In genomic region chr10:79701443-79702129, GRCm38 (mm10) we compare ENCODE assay signal across 10 mouse cellular contexts. TPM values are rescaled to one million over a fixed set of nuclear protein-coding genes. Genes with fewer than 3 reads are reported as not detected.
DNase-seq lines count a peak whose midpoint lies in the region; ATAC-seq lines count a peak whose summit lies in the region.
"Had no signal": no experiment of that assay in that cellular context is flagged by ENCODE, and none has a peak within 500 bp of the region (broad histone marks: within the 10 kb centered on the region; RNA-seq: fewer than 3 reads in every experiment).

No protein-coding gene starts in this region.

- WGBS in hindbrain, embryonic 10.5 days, result 55% methylated on average over 10 of the region's 10 CpGs
- whole genome bisulfite sequencing in hindbrain, embryonic 12.5 days, result 48% methylated on average over 10 of the region's 10 CpGs
- 32% methylated on average over 10 of the region's 10 CpGs for WGBS in intestine, embryonic 14.5 days
- 22% methylated on average over 10 of the region's 10 CpGs for WGBS in lung, embryonic 16.5 days

- ATAC-seq in hindbrain, embryonic 12.5 days (ENCODE audit: low FRiP score), result no peak
- ATAC-seq in intestine, embryonic 14.5 days (replicated peaks; ENCODE audit: low FRiP score, low TSS enrichment, low read depth), result no peak
- ATAC-seq in lung, embryonic 16.5 days (ENCODE audit: low read depth), result peak; percentile 51

- H3K9me3 ChIP-seq in hindbrain, embryonic 10.5 days, result no peaks in the 10 kb centered on the region
- no peaks in the 10 kb centered on the region for H3K9me3 ChIP-seq in hindbrain, embryonic 12.5 days (replicated peaks)
- no peaks in the 10 kb centered on the region for H3K9me3 ChIP-seq in intestine, embryonic 14.5 days (ENCODE audit: control insufficient read depth, low read length)
- H3K9me3 ChIP-seq in lung, embryonic 16.5 days (ENCODE audit: control insufficient read depth, low read length), result no peaks in the 10 kb centered on the region

- H3K4me1 ChIP-seq in hindbrain, embryonic 10.5 days (replicated peaks), result peaks cover 39% of the 10 kb centered on the region
- peaks cover 19% of the 10 kb centered on the region for H3K4me1 ChIP-seq in hindbrain, embryonic 12.5 days
- peaks cover 28% of the 10 kb centered on the region for H3K4me1 ChIP-seq in intestine, embryonic 14.5 days (replicated peaks; ENCODE audit: control insufficient read depth, insufficient read depth, low read length)
- H3K4me1 ChIP-seq in lung, embryonic 16.5 days (replicated peaks; ENCODE audit: control insufficient read depth, insufficient read depth, low read length), result peaks cover 33% of the 10 kb centered on the region

- H3K9ac ChIP-seq in hindbrain, embryonic 12.5 days, result no peak overlapping the region
- no peak overlapping the region for H3K9ac ChIP-seq in intestine, embryonic 14.5 days (ENCODE audit: low read length)
- no peak overlapping the region; the same call in 1 of the 2 replicates for H3K9ac ChIP-seq in lung, embryonic 16.5 days (ENCODE audit: low read length)

- H3K27ac ChIP-seq in hindbrain, embryonic 10.5 days, result peak overlapping the region; percentile 66
- no peak overlapping the region for H3K27ac ChIP-seq in hindbrain, embryonic 12.5 days
- peak overlapping the region; percentile 33; the same call in 1 of the 2 replicates for H3K27ac ChIP-seq in intestine, embryonic 14.5 days (ENCODE audit: low read depth)
- H3K27ac ChIP-seq in lung, embryonic 16.5 days (ENCODE audit: low read length), result peak overlapping the region; percentile 92
- H3K27ac ChIP-seq: macrophage had no signal

- no peak overlapping the region for H3K4me2 ChIP-seq in hindbrain, embryonic 12.5 days (replicated peaks)
- no peak overlapping the region for H3K4me2 ChIP-seq in intestine, embryonic 14.5 days (ENCODE audit: low read length)
- 0 out of 2 replicates have a peak overlapping the region, but pooled peaks have one; percentile 6 for H3K4me2 ChIP-seq in lung, embryonic 16.5 days (ENCODE audit: low read depth, low read length)

- DNase-seq in hindbrain, embryonic 10.5 days (ENCODE audit: low spot score), result peak; percentile 47
- peak; percentile 84 for DNase-seq in fibroblast of lung, adult 2 months (ENCODE audit: low read depth)
- DNase-seq in intestine, embryonic 14.5 days (ENCODE audit: low spot score), result no peak
- no peak for DNase-seq in left cerebral cortex, adult 18-20 months (ENCODE audit: low spot score in 2 of 2)
- no peak for DNase-seq in right cerebral cortex, adult 2 months (ENCODE audit: low spot score in 2 of 2)
- no peak for DNase-seq in layer of hippocampus, adult 8-10 months (ENCODE audit: low spot score in 2 of 2)
- DNase-seq: cerebellum, adult 8-10 months had no signal

- peaks cover 9% of the 10 kb centered on the region for H3K36me3 ChIP-seq in hindbrain, embryonic 10.5 days
- 0 out of 2 replicates have a peak, but pooled peaks cover 6% of the 10 kb centered on the region for H3K36me3 ChIP-seq in hindbrain, embryonic 12.5 days
- H3K36me3 ChIP-seq in intestine, embryonic 14.5 days (ENCODE audit: control insufficient read depth, insufficient read depth, low read length), result peaks cover 2% of the 10 kb centered on the region; the same call in 1 of the 2 replicates
- H3K36me3 ChIP-seq in lung, embryonic 16.5 days (ENCODE audit: control insufficient read depth, insufficient read depth, low read length), result no peaks in the 10 kb centered on the region

- no peaks in the 10 kb centered on the region for H3K27me3 ChIP-seq in hindbrain, embryonic 10.5 days (ENCODE audit: insufficient read depth, poor library complexity, severe bottlenecking)
- no peaks in the 10 kb centered on the region for H3K27me3 ChIP-seq in hindbrain, embryonic 12.5 days
- no peaks in the 10 kb centered on the region for H3K27me3 ChIP-seq in intestine, embryonic 14.5 days (replicated peaks; ENCODE audit: control insufficient read depth, insufficient read depth, low read length)
- H3K27me3 ChIP-seq in lung, embryonic 16.5 days (ENCODE audit: control insufficient read depth, insufficient read depth, low read depth, low read length), result no peaks in the 10 kb centered on the region

- H3K4me3 ChIP-seq in hindbrain, embryonic 10.5 days, result no peak overlapping the region
- no peak overlapping the region for H3K4me3 ChIP-seq in hindbrain, embryonic 12.5 days
- no peak overlapping the region for H3K4me3 ChIP-seq in intestine, embryonic 14.5 days (ENCODE audit: low read depth, low read length)
- no peak overlapping the region for H3K4me3 ChIP-seq in lung, embryonic 16.5 days (ENCODE audit: low read length)

RNA-seq across cellular contexts. Expression of gene Bsg, which starts 2.7 kb away (rescaled TPM):
- polyA plus RNA-seq in hindbrain, embryonic 10.5 days (2016; fragmentation: Nextera tagmentation; extraction: Ambion mirVana), result 657 and 686 TPM in 2 replicates
- polyA plus RNA-seq in hindbrain, embryonic 12.5 days (2016; fragmentation: Nextera tagmentation; extraction: Ambion mirVana), result 658 and 661 TPM in 2 replicates
- 895 and 900 TPM in 2 replicates for polyA plus RNA-seq in intestine, embryonic 14.5 days (2014; fragmentation: Nextera tagmentation; extraction: Ambion mirVana)
- 1,174 and 1,330 TPM in 2 replicates for polyA plus RNA-seq in lung, embryonic 16.5 days (2015; fragmentation: Nextera tagmentation; extraction: Ambion mirVana)
- 100 to 1,000 TPM; 566 to 614 TPM for total RNA-seq in left cerebral cortex, adult 18-20 months (2021)
- 100 to 1,000 TPM; 515 to 593 (median 535) TPM for total RNA-seq in layer of hippocampus, adult 8-10 months (2022)

RNA-seq across cellular contexts. Expression of gene Gzmm, which starts 12.8 kb away (rescaled TPM):
- 0.75 and 1.2 TPM in 2 replicates for polyA plus RNA-seq in hindbrain, embryonic 10.5 days (2016; fragmentation: Nextera tagmentation; extraction: Ambion mirVana)
- 1.2 and 1.3 TPM in 2 replicates for polyA plus RNA-seq in hindbrain, embryonic 12.5 days (2016; fragmentation: Nextera tagmentation; extraction: Ambion mirVana)
- polyA plus RNA-seq in intestine, embryonic 14.5 days (2014; fragmentation: Nextera tagmentation; extraction: Ambion mirVana), result 0.78 and 1.2 TPM in 2 replicates
- 0.62 and 0.98 TPM in 2 replicates for polyA plus RNA-seq in lung, embryonic 16.5 days (2015; fragmentation: Nextera tagmentation; extraction: Ambion mirVana)
- 1 to 10 TPM; 2.7 to 3.2 TPM for total RNA-seq in left cerebral cortex, adult 18-20 months (2021)
- 1 to 10 TPM; 2.3 to 3.5 (median 3.3) TPM for total RNA-seq in layer of hippocampus, adult 8-10 months (2022)
- polyA plus RNA-seq: macrophage had no signal

RNA-seq across cellular contexts. Expression of gene Hcn2, which starts 14.8 kb away (rescaled TPM):
- polyA plus RNA-seq in hindbrain, embryonic 10.5 days (2016; fragmentation: Nextera tagmentation; extraction: Ambion mirVana), result 0.08 and 0.11 TPM in 2 replicates
- 0.45 and 0.48 TPM in 2 replicates for polyA plus RNA-seq in hindbrain, embryonic 12.5 days (2016; fragmentation: Nextera tagmentation; extraction: Ambion mirVana)
- 0.09 and 0.12 TPM in 2 replicates for polyA plus RNA-seq in intestine, embryonic 14.5 days (2014; fragmentation: Nextera tagmentation; extraction: Ambion mirVana)
- polyA plus RNA-seq in lung, embryonic 16.5 days (2015; fragmentation: Nextera tagmentation; extraction: Ambion mirVana), result not detected in 2 replicates
- total RNA-seq in left cerebral cortex, adult 18-20 months (2021), result 100 to 1,000 TPM; 142 to 157 TPM
- total RNA-seq in layer of hippocampus, adult 8-10 months (2022), result 100 to 1,000 TPM; 120 to 128 (median 121) TPM

RNA-seq across cellular contexts. Expression of gene Cdc34, which starts 19.6 kb away (rescaled TPM):
- polyA plus RNA-seq in hindbrain, embryonic 10.5 days (2016; fragmentation: Nextera tagmentation; extraction: Ambion mirVana), result 243 and 244 TPM in 2 replicates
- 121 and 124 TPM in 2 replicates for polyA plus RNA-seq in hindbrain, embryonic 12.5 days (2016; fragmentation: Nextera tagmentation; extraction: Ambion mirVana)
- polyA plus RNA-seq in intestine, embryonic 14.5 days (2014; fragmentation: Nextera tagmentation; extraction: Ambion mirVana), result 129 and 145 TPM in 2 replicates
- polyA plus RNA-seq in lung, embryonic 16.5 days (2015; fragmentation: Nextera tagmentation; extraction: Ambion mirVana), result 64.0 and 68.9 TPM in 2 replicates
- 10 to 100 TPM; 75.4 to 77.5 TPM for total RNA-seq in left cerebral cortex, adult 18-20 months (2021)
- total RNA-seq in layer of hippocampus, adult 8-10 months (2022), result 10 to 100 TPM; 57.9 to 67.0 (median 66.1) TPM

RNA-seq across cellular contexts. Expression of gene Tpgs1, which starts 32.4 kb away (rescaled TPM):
- 66.0 and 76.6 TPM in 2 replicates for polyA plus RNA-seq in hindbrain, embryonic 10.5 days (2016; fragmentation: Nextera tagmentation; extraction: Ambion mirVana)
- 68.1 and 69.4 TPM in 2 replicates for polyA plus RNA-seq in hindbrain, embryonic 12.5 days (2016; fragmentation: Nextera tagmentation; extraction: Ambion mirVana)
- 80.1 and 81.2 TPM in 2 replicates for polyA plus RNA-seq in intestine, embryonic 14.5 days (2014; fragmentation: Nextera tagmentation; extraction: Ambion mirVana)
- 57.5 and 58.3 TPM in 2 replicates for polyA plus RNA-seq in lung, embryonic 16.5 days (2015; fragmentation: Nextera tagmentation; extraction: Ambion mirVana)
- 10 to 100 TPM; 69.8 to 77.1 TPM for total RNA-seq in left cerebral cortex, adult 18-20 months (2021)
- 10 to 100 TPM; 48.4 to 72.6 (median 64.3) TPM for total RNA-seq in layer of hippocampus, adult 8-10 months (2022)

Comparison
In these comparisons a context has a peak if more than half of its experiments do, and no peak if none do; other contexts are left out.
1. DNase-seq: peak in hindbrain, embryonic 10.5 days (single experiment) and fibroblast of lung, adult 2 months (single experiment); none in intestine, embryonic 14.5 days (single experiment), left cerebral cortex, adult 18-20 months (0 of 2), right cerebral cortex, adult 2 months (0 of 2) and layer of hippocampus, adult 8-10 months (0 of 2).